In genomic region chr7:126881040-126881439, GRCm38 (mm10) we compare ENCODE assay signal across 8 mouse cellular contexts. TPM values are rescaled to one million over a fixed set of nuclear protein-coding genes. Genes with fewer than 3 reads are reported as not detected.
DNase-seq lines count a peak whose midpoint lies in the region; ATAC-seq lines count a peak whose summit lies in the region.

No protein-coding gene starts in this region.

- no peak for ATAC-seq in hindbrain, embryonic 14.5 days (ENCODE audit: low FRiP score)
- ATAC-seq in liver, embryonic 13.5 days (ENCODE audit: low read depth) = no peak
- ATAC-seq in neural tube, embryonic 14.5 days (ENCODE audit: low read depth) = no peak

- H3K9me3 ChIP-seq in hindbrain, embryonic 14.5 days (ENCODE audit: control insufficient read depth, low read length) = no peaks in the 10 kb centered on the region
- no peaks in the 10 kb centered on the region for H3K9me3 ChIP-seq in liver, embryonic 13.5 days (replicated peaks)
- no peaks in the 10 kb centered on the region for H3K9me3 ChIP-seq in neural tube, embryonic 14.5 days (ENCODE audit: control insufficient read depth, low read length)

- H3K9ac ChIP-seq in hindbrain, embryonic 14.5 days = peak overlapping the region; percentile 87
- H3K9ac ChIP-seq in liver, embryonic 13.5 days = peak overlapping the region; percentile 94
- H3K9ac ChIP-seq in neural tube, embryonic 14.5 days (replicated peaks; ENCODE audit: low read depth, low read length) = peak overlapping the region; percentile 42

- DNase-seq in embryo, embryonic 10 days (ENCODE audit: low spot score) = peak; percentile 30
- DNase-seq in embryo, embryonic 9.5 days (ENCODE audit: extremely low spot score) = no peak
- no peak for DNase-seq in hindbrain, embryonic 14.5 days (ENCODE audit: low spot score)
- no peak for DNase-seq in liver, embryonic 13.5 days
- no peak for DNase-seq in spleen, adult 12 weeks (ENCODE audit: low spot score)
- no peak for DNase-seq in right cerebral cortex, adult 2 months (ENCODE audit: low spot score in 2 of 2)
- DNase-seq in urinary bladder, adult 18-20 months (ENCODE audit: low spot score in 2 of 2) = no peak

- H3K27ac ChIP-seq in hindbrain, embryonic 14.5 days = no peak overlapping the region
- peak overlapping the region; percentile 51; the same call in 1 of the 2 replicates for H3K27ac ChIP-seq in liver, embryonic 13.5 days
- no peak overlapping the region for H3K27ac ChIP-seq in neural tube, embryonic 14.5 days (ENCODE audit: low read depth, low read length)

- H3K4me2 ChIP-seq in hindbrain, embryonic 14.5 days (replicated peaks) = peak overlapping the region; percentile 94
- peak overlapping the region; percentile 100 for H3K4me2 ChIP-seq in liver, embryonic 13.5 days
- H3K4me2 ChIP-seq in neural tube, embryonic 14.5 days (ENCODE audit: low read depth, low read length) = peak overlapping the region; percentile 99; the same call in 1 of the 2 replicates

- H3K27me3 ChIP-seq in hindbrain, embryonic 14.5 days (ENCODE audit: control insufficient read depth, insufficient read depth, low read length) = no peaks in the 10 kb centered on the region
- H3K27me3 ChIP-seq in liver, embryonic 13.5 days = no peaks in the 10 kb centered on the region
- no peaks in the 10 kb centered on the region for H3K27me3 ChIP-seq in neural tube, embryonic 14.5 days (ENCODE audit: control insufficient read depth, insufficient read depth, low read length)

- peaks cover 24% of the 10 kb centered on the region for H3K4me1 ChIP-seq in hindbrain, embryonic 14.5 days (replicated peaks; ENCODE audit: control insufficient read depth, insufficient read depth, low read length)
- H3K4me1 ChIP-seq in liver, embryonic 13.5 days (replicated peaks) = peaks cover 49% of the 10 kb centered on the region
- H3K4me1 ChIP-seq in neural tube, embryonic 14.5 days (ENCODE audit: control insufficient read depth, insufficient read depth, low read length) = peaks cover 30% of the 10 kb centered on the region

- 83% methylated on average over 6 of the region's 6 CpGs for WGBS in hindbrain, embryonic 14.5 days
- 39% methylated on average over 6 of the region's 6 CpGs for WGBS in liver, embryonic 13.5 days (ENCODE audit: insufficient replicate concordance)
- WGBS in neural tube, embryonic 14.5 days = 68% methylated on average over 6 of the region's 6 CpGs

- no peak overlapping the region for H3K4me3 ChIP-seq in hindbrain, embryonic 14.5 days (replicated peaks; ENCODE audit: low read length)
- peak overlapping the region; percentile 89; the same call in 1 of the 2 replicates for H3K4me3 ChIP-seq in liver, embryonic 13.5 days (replicated peaks)
- peak overlapping the region; percentile 85; the same call in 1 of the 2 replicates for H3K4me3 ChIP-seq in neural tube, embryonic 14.5 days (ENCODE audit: low read depth, low read length)

- H3K36me3 ChIP-seq in hindbrain, embryonic 14.5 days (replicated peaks; ENCODE audit: control insufficient read depth, insufficient read depth) = peaks cover 41% of the 10 kb centered on the region
- peaks cover 60% of the 10 kb centered on the region for H3K36me3 ChIP-seq in liver, embryonic 13.5 days
- H3K36me3 ChIP-seq in neural tube, embryonic 14.5 days (ENCODE audit: control insufficient read depth, insufficient read depth, low read length) = peaks cover 35% of the 10 kb centered on the region

RNA-seq across cellular contexts. Expression of gene Taok2, which starts 3.5 kb away (rescaled TPM):
- 36.4 and 37.2 TPM in 2 replicates for polyA plus RNA-seq in hindbrain, embryonic 14.5 days (2014; fragmentation: Nextera tagmentation; extraction: Ambion mirVana)
- polyA plus RNA-seq in liver, embryonic 13.5 days (2015; fragmentation: Nextera tagmentation; extraction: Ambion mirVana) = 11.6 and 12.9 TPM in 2 replicates
- polyA plus RNA-seq in neural tube, embryonic 14.5 days (2014; fragmentation: Nextera tagmentation; extraction: Ambion mirVana) = 28.9 and 36.5 TPM in 2 replicates

RNA-seq across cellular contexts. Expression of gene Ino80e, which starts 18.9 kb away (rescaled TPM):
- 93.7 and 95.3 TPM in 2 replicates for polyA plus RNA-seq in hindbrain, embryonic 14.5 days (2014; fragmentation: Nextera tagmentation; extraction: Ambion mirVana)
- 55.2 and 65.3 TPM in 2 replicates for polyA plus RNA-seq in liver, embryonic 13.5 days (2015; fragmentation: Nextera tagmentation; extraction: Ambion mirVana)
- 86.7 and 92.4 TPM in 2 replicates for polyA plus RNA-seq in neural tube, embryonic 14.5 days (2014; fragmentation: Nextera tagmentation; extraction: Ambion mirVana)

RNA-seq across cellular contexts. Expression of gene Hirip3, which starts 19.3 kb away (rescaled TPM):
- polyA plus RNA-seq in hindbrain, embryonic 14.5 days (2014; fragmentation: Nextera tagmentation; extraction: Ambion mirVana) = 10.1 and 11.1 TPM in 2 replicates
- 17.8 and 18.9 TPM in 2 replicates for polyA plus RNA-seq in liver, embryonic 13.5 days (2015; fragmentation: Nextera tagmentation; extraction: Ambion mirVana)
- 11.0 and 15.2 TPM in 2 replicates for polyA plus RNA-seq in neural tube, embryonic 14.5 days (2014; fragmentation: Nextera tagmentation; extraction: Ambion mirVana)

RNA-seq across cellular contexts. Expression of gene Doc2a, which starts 33.8 kb away (rescaled TPM):
- 16.5 and 25.7 TPM in 2 replicates for polyA plus RNA-seq in hindbrain, embryonic 14.5 days (2014; fragmentation: Nextera tagmentation; extraction: Ambion mirVana)
- 0.12 and 0.29 TPM in 2 replicates for polyA plus RNA-seq in liver, embryonic 13.5 days (2015; fragmentation: Nextera tagmentation; extraction: Ambion mirVana)
- polyA plus RNA-seq in neural tube, embryonic 14.5 days (2014; fragmentation: Nextera tagmentation; extraction: Ambion mirVana) = 18.4 and 20.2 TPM in 2 replicates

RNA-seq across cellular contexts. Expression of gene Tmem219, which starts 41.7 kb away (rescaled TPM):
- 28.0 and 29.3 TPM in 2 replicates for polyA plus RNA-seq in hindbrain, embryonic 14.5 days (2014; fragmentation: Nextera tagmentation; extraction: Ambion mirVana)
- 16.1 and 16.5 TPM in 2 replicates for polyA plus RNA-seq in liver, embryonic 13.5 days (2015; fragmentation: Nextera tagmentation; extraction: Ambion mirVana)
- 29.4 and 32.2 TPM in 2 replicates for polyA plus RNA-seq in neural tube, embryonic 14.5 days (2014; fragmentation: Nextera tagmentation; extraction: Ambion mirVana)

Comparison
In these comparisons a context has a peak if more than half of its experiments do, and no peak if none do; other contexts are left out.
1. H3K9ac ChIP-seq: peak in every context shown above with its lines; median percentile 94 in liver, embryonic 13.5 days; 87 in hindbrain, embryonic 14.5 days; 42 in neural tube, embryonic 14.5 days.